Mouse (Mus musculus) testis, postnatal 10 days (tissue): ENCODE measurements around the gene Tescl.
A peak's percentile ranks its signal among the peaks of the same experiment; 100 is the strongest.

Experiments
- DNase-seq: peaks from one replicate; pipeline ENCODE4 v3.0.0; 2021; ENCODE audit warnings: low spot score

The Tescl gene

GRCm38 (mm10) chr7:24363228-24363627 lies 29.5 kb upstream of the Tescl start:
- DNase-seq: peak; percentile 65

GRCm38 (mm10) chr7:24361001-24361400 lies 27.3 kb upstream of the Tescl start:
- DNase-seq: no peak

GRCm38 (mm10) chr7:24359269-24359668 lies 25.5 kb upstream of the Tescl start:
- DNase-seq: peak; percentile 73

- peak; percentile 61 for DNase-seq
Measured at GRCm38 (mm10) chr7:24357899-24358298, 24.2 kb upstream of the Tescl start.

- no peak for DNase-seq
Measured at GRCm38 (mm10) chr7:24356081-24356480, 22.3 kb upstream of the Tescl start.

GRCm38 (mm10) chr7:24355646-24356045 lies 21.9 kb upstream of the Tescl start:
- DNase-seq: no peak

- DNase-seq: no peak
Measured at GRCm38 (mm10) chr7:24348896-24349295, 15.2 kb upstream of the Tescl start, which contains the start of gene Lypd5. Gene Lypd5, plus strand, starts transcription at chr7:24349196.

GRCm38 (mm10) chr7:24346444-24346843 lies 12.7 kb upstream of the Tescl start:
- DNase-seq: no peak

GRCm38 (mm10) chr7:24343701-24344272 lies 10.1 kb upstream of the Tescl start:
- no peak for DNase-seq

GRCm38 (mm10) chr7:24338241-24338640 lies 4.5 kb upstream of the Tescl start:
- no peak for DNase-seq

- peak; percentile 87 for DNase-seq
Measured at GRCm38 (mm10) chr7:24335699-24336309, 2.1 kb upstream of the Tescl start.

GRCm38 (mm10) chr7:24327281-24327975 lies 6.3 kb downstream of the Tescl start:
- DNase-seq: no peak

GRCm38 (mm10) chr7:24326273-24327135 lies 7.2 kb downstream of the Tescl start:
- DNase-seq: no peak

GRCm38 (mm10) chr7:24325675-24326128 lies 8.0 kb downstream of the Tescl start:
- no peak for DNase-seq

GRCm38 (mm10) chr7:24325197-24325596 lies 8.5 kb downstream of the Tescl start:
- DNase-seq: no peak

- no peak for DNase-seq
Measured at GRCm38 (mm10) chr7:24322593-24322992, 11.1 kb downstream of the Tescl start.

GRCm38 (mm10) chr7:24318942-24319341 lies 14.8 kb downstream of the Tescl start:
- DNase-seq: no peak

- DNase-seq: peak; percentile 91
Measured at GRCm38 (mm10) chr7:24316567-24317092, 17.1 kb downstream of the Tescl start, which contains the start of gene Zfp94. Gene Zfp94, minus strand, starts transcription at chr7:24316666.

GRCm38 (mm10) chr7:24315726-24316566 lies 17.8 kb downstream of the Tescl start:
- no peak for DNase-seq

- peak; percentile 66 for DNase-seq
Measured at GRCm38 (mm10) chr7:24300771-24301282, 32.9 kb downstream of the Tescl start, which contains the start of gene Zfp61. Gene Zfp61, minus strand, starts transcription at chr7:24301232.
